Mouse (Mus musculus): ENCODE measurements around the gene Mob2. TPM values are rescaled to one million over a fixed set of nuclear protein-coding genes. Genes with fewer than 3 reads are reported as not detected.

The Mob2 gene
- total RNA-seq, 2 experiments from 2014 or later: 37.7 to 39.1 TPM

Small RNAs within 50 kb of the gene (microRNA-seq; reads per million reads assigned to microRNA genes)
- 0.63 to 4.5 reads per million in 2 experiments for gene Mir3104

Other genes with a start within 250 kb of the Mob2 start
- not detected for gene Muc5b, start 222.0 kb downstream of the Mob2 start, total RNA-seq (2021)
- 100 to 1,000 TPM; 114 to 115 TPM for gene Tollip, start 142.6 kb downstream of the Mob2 start, total RNA-seq (2021)
- 100 to 1,000 TPM; 208 to 219 TPM for gene Brsk2, start 111.3 kb downstream of the Mob2 start, total RNA-seq (2021)
- gene Dusp8, start 34.8 kb upstream of the Mob2 start, total RNA-seq (2021): 100 to 1,000 TPM; 150 to 154 TPM
- not detected for gene Gm45618, start 59.7 kb upstream of the Mob2 start, total RNA-seq (2021)
- gene Gm39115, start 75.0 kb upstream of the Mob2 start, total RNA-seq (2021): not detected
- not detected for gene Gm45337, start 83.5 kb upstream of the Mob2 start, total RNA-seq (2021)
- gene Gm29735, start 96.0 kb upstream of the Mob2 start, total RNA-seq (2021): not detected
- not detected for gene Gm4553, start 104.7 kb upstream of the Mob2 start, total RNA-seq (2021)
- not detected for gene Krtap5-2, start 114.9 kb upstream of the Mob2 start, total RNA-seq (2021)
- not detected for gene Gm10153, start 129.3 kb upstream of the Mob2 start, total RNA-seq (2021)
- not detected for gene Krtap5-3, start 140.3 kb upstream of the Mob2 start, total RNA-seq (2021)
- not detected for gene Gm7579, start 150.8 kb upstream of the Mob2 start, total RNA-seq (2021)
- not detected for gene Krtap5-5, start 168.9 kb upstream of the Mob2 start, total RNA-seq (2021)
- not detected for gene Gm40460, start 180.0 kb upstream of the Mob2 start, total RNA-seq (2021)
- gene Gm2431, start 197.3 kb upstream of the Mob2 start, total RNA-seq (2021): not detected
- gene Gm4559, start 213.3 kb upstream of the Mob2 start, total RNA-seq (2021): not detected
- gene Krtap5-1, start 236.1 kb upstream of the Mob2 start, total RNA-seq (2021): not detected
- not detected for gene Krtap5-4, start 242.5 kb upstream of the Mob2 start, total RNA-seq (2021)